Mouse (Mus musculus): ENCODE data around the gene Ifne. TPM values are rescaled to one million over a fixed set of nuclear protein-coding genes. Genes with fewer than 3 reads are reported as not detected.
"Not testable (repeated sequence)": the region's sequence is repeated elsewhere in the genome, so short reads cannot be mapped to it uniquely, and the experiment has no call there.

Gene Ifne
- polyA plus RNA-seq, 1 experiment from 2014 or later, result not detected

DNA sequence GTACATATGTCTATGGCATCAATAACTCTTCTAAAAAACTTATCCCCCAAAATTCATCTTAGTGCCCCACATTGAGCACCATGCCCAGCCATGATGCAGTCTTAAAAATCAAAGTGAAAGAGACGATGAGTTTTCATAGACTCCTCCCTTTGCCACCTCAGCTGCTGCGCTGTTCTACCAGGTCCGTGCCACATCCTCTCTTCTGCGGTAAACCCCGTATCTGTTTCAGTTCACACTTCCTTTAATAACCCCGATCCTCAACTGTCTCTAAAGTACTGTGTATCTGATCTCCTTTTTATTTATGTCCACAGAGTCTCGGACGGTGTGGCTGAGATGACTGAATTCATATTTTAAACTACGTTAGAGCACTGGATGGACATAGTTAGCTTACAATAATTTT is 15.4 kb downstream of the Ifne start:
- H3K9me3 ChIP-seq, result no peaks in the 10 kb centered on the region
- H3K4me2 ChIP-seq, result no peak overlapping the region
- no peak for ATAC-seq (ENCODE audit: insufficient number of reproducible peaks, low FRiP score, low TSS enrichment, low read depth)
- H3K9ac ChIP-seq, result no peak overlapping the region
- peaks cover 9% of the 10 kb centered on the region for H3K4me1 ChIP-seq
- H3K4me3 ChIP-seq, result no peak overlapping the region
- H3K36me3 ChIP-seq, result no peaks in the 10 kb centered on the region
- WGBS, result 60% methylated on average over 9 of the region's 9 CpGs
- H3K27ac ChIP-seq, result no peak overlapping the region
- H3K27me3 ChIP-seq, result peaks cover 10% of the 10 kb centered on the region; the same call in 1 of the 2 replicates

DNA sequence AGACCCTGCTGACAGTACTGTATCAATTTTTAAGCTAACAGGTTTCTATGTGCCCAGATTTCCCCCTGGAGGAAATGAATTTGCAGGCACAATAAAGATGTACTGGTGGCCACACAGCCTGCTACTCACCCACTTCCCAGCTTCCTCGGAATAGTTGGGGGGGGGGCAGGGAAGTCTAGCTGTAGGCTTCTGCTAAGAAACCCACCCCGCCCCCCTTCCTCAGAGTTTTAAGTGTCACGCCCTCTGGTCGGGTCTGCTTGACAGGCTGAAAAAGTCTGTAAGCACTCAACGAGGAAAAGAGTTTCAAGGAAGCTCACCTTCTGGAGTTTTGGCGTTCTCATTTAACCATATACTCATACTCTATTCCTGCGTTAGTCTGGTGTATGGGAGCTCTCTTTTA is 16.7 kb downstream of the Ifne start:
- Histone ChIP-seq H3K9ac (no peak overlapping the region), H3K4me2 (no peak overlapping the region), H3K27me3 (peaks cover 10% of the 10 kb centered on the region; the same call in 1 of the 2 replicates), H3K4me1 (peaks cover 6% of the 10 kb centered on the region), H3K27ac (no peak overlapping the region), H3K9me3 (no peaks in the 10 kb centered on the region), H3K4me3 (no peak overlapping the region), H3K36me3 (no peaks in the 10 kb centered on the region)
- no peak for ATAC-seq (ENCODE audit: insufficient number of reproducible peaks, low FRiP score, low TSS enrichment, low read depth)
- WGBS, result 5% methylated on average over 7 of the region's 7 CpGs

DNA sequence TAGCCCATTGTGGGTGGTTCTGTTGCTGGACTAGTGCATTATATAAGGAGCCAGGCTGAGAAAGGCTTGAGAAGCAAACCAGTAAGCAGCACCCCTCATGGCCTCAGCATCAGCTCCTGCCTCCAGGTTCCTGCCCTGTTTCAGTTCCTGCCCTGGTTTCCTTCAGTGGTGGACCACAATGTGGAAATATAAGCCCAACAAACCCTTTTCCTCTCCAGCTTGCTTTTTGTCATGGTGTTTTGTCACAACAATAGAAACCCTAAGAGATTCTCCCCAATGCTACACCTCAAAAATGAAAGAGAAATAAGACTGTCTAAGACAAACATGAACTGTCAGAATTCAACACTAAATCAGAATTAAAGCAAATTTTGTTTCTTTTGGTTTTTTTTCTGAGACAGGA is 20.8 kb downstream of the Ifne start:
- H3K27me3 ChIP-seq, result peaks cover 4% of the 10 kb centered on the region; the same call in 1 of the 2 replicates
- no peak overlapping the region for H3K4me3 ChIP-seq
- no peaks in the 10 kb centered on the region for H3K36me3 ChIP-seq
- ATAC-seq (ENCODE audit: insufficient number of reproducible peaks, low FRiP score, low TSS enrichment, low read depth), result no peak
- H3K4me1 ChIP-seq, result no peaks in the 10 kb centered on the region
- no peak overlapping the region for H3K9ac ChIP-seq
- H3K9me3 ChIP-seq, result no peaks in the 10 kb centered on the region
- H3K27ac ChIP-seq, result no peak overlapping the region
- no peak overlapping the region for H3K4me2 ChIP-seq

DNA sequence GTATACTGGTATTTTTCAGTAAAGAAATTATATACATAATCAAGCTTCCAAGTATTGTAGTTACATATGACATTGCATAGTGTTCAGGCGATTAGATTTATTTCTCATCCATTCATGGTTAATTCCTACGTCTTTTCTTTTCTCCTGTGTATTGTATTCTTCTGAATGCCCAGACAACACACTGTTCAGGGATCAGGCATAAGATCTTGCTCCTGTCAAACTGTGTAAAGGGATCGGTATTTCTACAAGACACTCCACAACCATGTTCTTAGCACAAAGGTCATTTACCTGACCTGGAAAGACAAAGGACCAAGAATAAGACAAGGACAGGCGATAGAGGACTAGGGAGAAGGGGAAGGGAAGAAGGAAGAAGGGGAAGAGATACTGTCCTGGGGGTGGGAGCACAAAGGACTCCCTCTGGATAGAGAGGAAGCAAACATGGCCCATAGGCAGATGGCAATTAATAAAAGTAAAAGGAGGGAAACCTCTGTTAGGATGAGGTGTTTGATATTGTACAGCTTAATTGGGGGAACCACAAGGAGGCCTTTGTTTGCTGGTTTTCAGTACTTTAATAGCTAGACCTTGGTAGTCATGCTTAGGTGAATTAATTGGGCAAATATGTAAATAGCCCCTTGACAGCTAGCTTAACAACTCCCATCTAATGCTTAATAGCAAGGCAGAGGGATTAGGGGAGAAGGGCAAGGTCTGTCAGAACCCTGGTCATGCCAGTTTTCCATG is 28.8 kb downstream of the Ifne start:
- H3K27ac ChIP-seq, result no peak overlapping the region
- H3K4me3 ChIP-seq, result no peak overlapping the region
- no peak overlapping the region for H3K9ac ChIP-seq
- no peak overlapping the region for H3K4me2 ChIP-seq
- no peaks in the 10 kb centered on the region for H3K9me3 ChIP-seq
- no peaks in the 10 kb centered on the region for H3K4me1 ChIP-seq
- ATAC-seq (ENCODE audit: insufficient number of reproducible peaks, low FRiP score, low TSS enrichment, low read depth), result no peak
- H3K36me3 ChIP-seq, result no peaks in the 10 kb centered on the region
- 72% methylated on average over 4 of the region's 4 CpGs for WGBS
- H3K27me3 ChIP-seq, result no peaks in the 10 kb centered on the region

DNA sequence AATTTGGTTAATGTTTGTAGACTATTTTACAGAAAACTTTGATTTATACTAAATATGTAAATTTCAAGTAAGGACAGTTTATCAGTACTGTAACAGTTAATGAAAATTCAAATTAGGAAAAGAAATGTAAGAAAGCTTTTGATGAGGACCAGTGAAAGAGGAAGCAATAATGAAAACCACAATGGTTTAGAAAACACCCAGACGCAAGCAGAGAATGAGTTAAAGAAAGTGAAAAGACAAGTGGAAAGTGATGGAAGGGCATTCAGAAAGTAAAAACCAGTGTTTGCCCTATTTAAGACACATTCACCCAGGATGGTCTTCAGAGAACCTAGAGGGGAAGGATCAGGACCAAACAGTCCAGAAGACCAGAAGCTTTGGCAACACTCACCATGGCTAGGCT is 30.3 kb downstream of the Ifne start, which contains the start of gene Ifna1:
Gene Ifna1 (plus strand): TSS at position 390 of the 400 bp plus-strand sequence.
- Histone ChIP-seq H3K4me2 (no peak within 1 kb of the TSS), H3K4me3 (no peak within 1 kb of the TSS), H3K36me3 (no peaks in the 10 kb centered on the region), H3K9ac (no peak within 1 kb of the TSS), H3K27me3 (no peaks in the 10 kb centered on the region), H3K9me3 (no peaks in the 10 kb centered on the region), H3K27ac (no peak within 1 kb of the TSS), H3K4me1 (no peaks in the 10 kb centered on the region)
- WGBS, result 65% methylated on average over 1 of the region's 1 CpGs
- no peak for ATAC-seq (ENCODE audit: insufficient number of reproducible peaks, low FRiP score, low TSS enrichment, low read depth)

DNA sequence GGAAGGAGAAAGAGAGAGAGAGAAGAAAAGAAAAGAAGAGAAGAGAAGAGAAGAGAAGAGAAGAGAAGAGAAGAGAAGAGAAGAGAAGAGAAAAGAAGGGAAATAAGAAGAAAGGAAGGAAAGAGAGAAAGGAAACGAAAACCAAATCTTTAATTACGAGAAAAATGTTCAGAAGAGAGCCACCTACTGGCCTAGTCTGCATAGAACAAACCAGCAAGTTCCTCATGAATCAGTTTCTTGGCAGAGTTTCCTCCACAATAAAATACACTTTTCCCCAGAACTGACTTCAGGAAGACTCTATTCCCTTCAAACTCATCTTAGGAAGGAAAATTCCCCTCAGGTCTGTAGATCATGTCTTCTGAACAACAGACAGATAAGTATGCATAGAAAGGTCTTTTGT is 34.7 kb downstream of the Ifne start:
- Histone ChIP-seq H3K27ac (no peak overlapping the region), H3K27me3 (no peaks in the 10 kb centered on the region), H3K4me3 (no peak overlapping the region), H3K4me1 (no peaks in the 10 kb centered on the region), H3K9me3 (no peaks in the 10 kb centered on the region), H3K36me3 (no peaks in the 10 kb centered on the region), H3K9ac (no peak overlapping the region), H3K4me2 (no peak overlapping the region)
- 58% methylated on average over 2 of the region's 2 CpGs for WGBS
- ATAC-seq (ENCODE audit: insufficient number of reproducible peaks, low FRiP score, low TSS enrichment, low read depth), result no peak

DNA sequence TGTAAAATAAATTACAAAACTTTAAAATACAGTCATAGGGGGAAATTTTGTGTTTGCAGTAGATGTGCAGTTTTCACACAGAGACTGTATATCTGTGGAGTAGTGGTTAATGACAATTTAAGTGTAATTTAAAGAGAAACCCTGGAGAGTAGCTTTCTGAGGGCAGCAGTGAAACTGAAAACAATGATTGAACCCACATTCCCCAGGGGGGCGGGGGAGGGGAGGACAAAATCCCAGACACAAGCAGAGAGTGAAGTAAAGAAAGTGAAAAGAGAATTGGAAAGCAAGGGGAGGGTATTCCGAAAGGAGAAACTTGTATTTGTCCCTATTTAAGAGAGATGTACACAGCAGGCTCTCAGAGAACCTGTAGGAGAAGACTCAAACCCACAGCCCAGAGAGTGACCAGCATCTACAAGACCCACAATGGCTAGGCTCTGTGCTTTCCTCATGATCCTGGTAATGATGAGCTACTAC is 38.5 kb downstream of the Ifne start, which contains the start of gene Ifna4:
Gene Ifna4 (plus strand): TSS at position 424 of the 474 bp plus-strand sequence.
- no peak for ATAC-seq (ENCODE audit: insufficient number of reproducible peaks, low FRiP score, low TSS enrichment, low read depth)
- Histone ChIP-seq H3K9me3 (no peaks in the 10 kb centered on the region), H3K9ac (no peak within 1 kb of the TSS), H3K4me3 (no peak within 1 kb of the TSS), H3K36me3 (no peaks in the 10 kb centered on the region), H3K4me2 (no peak within 1 kb of the TSS), H3K27ac (no peak within 1 kb of the TSS), H3K27me3 (no peaks in the 10 kb centered on the region), H3K4me1 (no peaks in the 10 kb centered on the region)
- 64% methylated on average over 2 of the region's 2 CpGs for WGBS

DNA sequence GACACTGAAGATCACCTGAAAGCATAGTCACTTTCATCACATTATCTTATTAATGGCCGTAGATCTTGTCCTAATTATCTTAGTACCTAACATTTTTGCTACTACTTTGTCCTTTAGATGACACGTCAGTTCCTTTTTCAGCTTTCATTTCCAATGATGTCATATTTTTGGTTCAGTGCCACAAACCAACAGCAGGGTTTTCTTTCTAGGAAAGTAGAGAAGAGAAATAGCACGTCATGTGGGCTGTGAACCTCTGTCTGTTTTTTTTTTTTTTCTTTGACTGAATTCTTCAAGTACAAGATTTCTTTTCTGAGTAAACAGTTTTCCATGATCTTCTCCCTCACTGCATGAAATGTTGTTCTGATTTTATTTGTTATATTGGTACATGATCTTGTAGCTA is 39.9 kb downstream of the Ifne start:
- Histone ChIP-seq H3K27ac (no peak overlapping the region), H3K9ac (no peak overlapping the region), H3K27me3 (no peaks in the 10 kb centered on the region), H3K4me3 (no peak overlapping the region), H3K9me3 (no peaks in the 10 kb centered on the region), H3K4me1 (no peaks in the 10 kb centered on the region), H3K36me3 (no peaks in the 10 kb centered on the region), H3K4me2 (no peak overlapping the region)
- WGBS, result 63% methylated on average over 3 of the region's 3 CpGs
- ATAC-seq (ENCODE audit: insufficient number of reproducible peaks, low FRiP score, low TSS enrichment, low read depth), result no peak

DNA sequence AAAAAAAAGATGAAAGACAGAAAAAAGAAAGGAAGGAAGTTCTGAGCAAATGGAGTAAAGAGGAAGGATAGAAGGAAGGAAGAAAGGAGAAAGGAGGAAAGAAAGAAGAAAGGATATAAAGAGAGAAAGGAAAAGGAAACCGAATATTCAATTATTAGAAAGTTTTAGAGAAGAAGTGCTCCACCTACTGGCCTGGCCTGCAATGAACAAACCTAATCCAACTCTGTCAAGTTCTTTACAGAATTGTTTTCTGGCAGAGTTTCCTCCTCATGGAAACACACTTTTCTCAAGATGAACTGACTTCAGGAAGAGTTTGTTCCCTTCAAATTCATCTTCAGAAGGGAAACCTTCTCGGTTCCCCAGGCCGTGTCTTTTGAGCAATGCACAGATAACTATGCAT is 41.2 kb downstream of the Ifne start:
- WGBS, result 48% methylated on average over 3 of the region's 3 CpGs
- Histone ChIP-seq H3K9me3 (no peaks in the 10 kb centered on the region), H3K4me3 (no peak overlapping the region), H3K36me3 (no peaks in the 10 kb centered on the region), H3K4me2 (no peak overlapping the region), H3K4me1 (no peaks in the 10 kb centered on the region), H3K27me3 (no peaks in the 10 kb centered on the region), H3K27ac (no peak overlapping the region), H3K9ac (no peak overlapping the region)
- ATAC-seq (ENCODE audit: insufficient number of reproducible peaks, low FRiP score, low TSS enrichment, low read depth), result no peak

DNA sequence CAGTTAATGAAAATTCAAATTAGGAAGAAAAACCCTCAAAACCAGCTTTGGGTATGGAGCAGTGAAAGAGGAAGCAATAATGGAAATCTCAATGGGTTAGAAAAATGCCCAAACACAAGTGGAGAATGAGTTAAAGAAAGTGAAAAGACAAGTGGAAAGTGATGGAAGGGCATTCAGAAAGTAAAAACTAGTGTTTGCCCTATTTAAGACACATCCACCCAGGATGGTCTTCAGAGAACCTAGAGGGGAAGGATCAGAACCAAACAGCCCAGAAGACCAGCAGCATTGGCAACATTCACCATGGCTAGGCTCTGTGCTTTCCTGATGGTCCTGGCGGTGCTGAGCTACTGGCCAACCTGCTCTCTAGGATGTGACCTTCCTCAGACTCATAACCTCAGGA is 44.8 kb downstream of the Ifne start, which contains the start of gene Ifna5:
Gene Ifna5 (plus strand): TSS at position 301 of the 400 bp plus-strand sequence.
- ATAC-seq (ENCODE audit: insufficient number of reproducible peaks, low FRiP score, low TSS enrichment, low read depth); H3K4me1 ChIP-seq: not testable (repeated sequence)
- 68% methylated on average over 1 of the region's 1 CpGs for WGBS

DNA sequence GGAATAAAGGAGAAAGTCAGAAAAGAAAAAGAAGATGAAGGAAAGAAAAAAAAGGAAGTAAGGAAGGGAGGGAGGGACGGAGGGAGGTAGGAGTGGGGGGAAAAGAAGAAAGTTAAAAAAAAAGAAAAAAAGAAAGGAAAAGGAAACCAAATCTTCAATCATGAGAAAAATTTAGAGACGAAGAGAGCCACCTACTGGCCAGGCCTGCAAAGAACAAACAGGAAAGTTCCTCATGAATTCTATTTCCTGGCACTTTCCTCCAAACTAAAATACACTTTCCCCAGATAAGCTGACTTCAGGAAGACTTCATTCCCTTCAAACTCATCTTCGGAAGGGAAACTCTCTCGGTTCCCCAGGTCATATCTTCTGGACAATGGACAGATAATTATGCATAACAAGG is 49.5 kb downstream of the Ifne start:
- Histone ChIP-seq H3K4me1 (no peaks in the 10 kb centered on the region), H3K36me3 (no peaks in the 10 kb centered on the region), H3K9me3 (no peaks in the 10 kb centered on the region), H3K27me3 (no peaks in the 10 kb centered on the region), H3K27ac (no peak overlapping the region), H3K9ac (no peak overlapping the region), H3K4me2 (no peak overlapping the region), H3K4me3 (no peak overlapping the region)
- WGBS, result 23% methylated on average over 4 of the region's 4 CpGs
- ATAC-seq (ENCODE audit: insufficient number of reproducible peaks, low FRiP score, low TSS enrichment, low read depth), result no peak

More for the DNA sequence above, 44.8 kb downstream of the Ifne start, which contains the start of gene Ifna5:
- not testable (repeated sequence) for H3K36me3 ChIP-seq, H3K27ac ChIP-seq, H3K9me3 ChIP-seq, H3K9ac ChIP-seq, H3K27me3 ChIP-seq, H3K4me2 ChIP-seq, H3K4me3 ChIP-seq

Data from limb, embryonic 15.5 days (tissue).